Mouse (Mus musculus) mature B cell (primary cell): Measurements from ENCODE around the gene Sstr2.
"Not testable (repeated sequence)": the region's sequence is repeated elsewhere in the genome, so short reads cannot be mapped to it uniquely, and the experiment has no call there.

ENCODE experiments used
- in situ Hi-C: fragments of 300-500 bp; cut with MboI; formaldehyde crosslinking; loops from 2 replicates; pipeline ENCODE4 v1.14.3; 2019

Sstr2 gene

DNA sequence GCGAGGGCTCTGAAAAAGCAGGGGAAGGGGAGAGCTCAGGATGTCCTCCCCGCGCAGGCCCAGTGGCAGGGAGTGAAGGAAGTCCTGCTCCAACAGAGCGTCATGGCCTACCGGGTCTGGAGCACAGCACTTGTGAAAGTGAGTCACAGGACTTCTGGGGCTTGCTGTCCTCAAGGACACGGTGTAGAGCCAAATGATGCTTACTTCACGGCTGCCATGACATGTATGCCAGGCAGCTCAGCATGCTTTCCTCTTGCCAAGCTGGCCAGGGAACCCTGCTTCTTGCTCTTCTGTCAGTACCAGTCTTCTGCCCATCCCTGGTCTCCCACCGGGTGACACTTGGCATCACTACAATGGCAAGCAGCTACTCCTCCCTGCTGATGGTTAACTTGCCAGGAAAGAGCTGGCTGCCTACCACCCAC, 37.4 kb downstream of the Sstr2 start:
- in situ Hi-C loops, result no loop called here

DNA sequence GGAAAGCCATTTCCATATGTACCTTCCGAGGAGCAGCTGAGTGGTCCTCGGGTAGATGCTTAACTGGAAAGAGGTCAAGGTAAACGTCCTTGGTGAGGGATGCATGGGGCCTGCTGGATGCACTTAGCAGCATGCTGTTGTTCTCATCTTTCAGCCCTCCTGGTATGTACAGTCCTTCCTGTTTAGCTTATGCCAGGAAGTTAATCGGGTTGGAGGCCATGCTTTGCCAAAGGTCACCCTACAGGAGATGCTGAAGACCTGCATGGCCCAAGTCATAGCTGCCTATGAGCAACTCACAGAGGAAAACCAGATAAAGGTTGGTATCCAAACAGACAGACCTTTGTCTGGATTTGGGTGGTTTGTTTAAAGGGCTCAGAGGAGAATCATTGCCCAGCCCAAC, 38.1 kb downstream of the Sstr2 start:
- in situ Hi-C loops, result no loop called here

DNA sequence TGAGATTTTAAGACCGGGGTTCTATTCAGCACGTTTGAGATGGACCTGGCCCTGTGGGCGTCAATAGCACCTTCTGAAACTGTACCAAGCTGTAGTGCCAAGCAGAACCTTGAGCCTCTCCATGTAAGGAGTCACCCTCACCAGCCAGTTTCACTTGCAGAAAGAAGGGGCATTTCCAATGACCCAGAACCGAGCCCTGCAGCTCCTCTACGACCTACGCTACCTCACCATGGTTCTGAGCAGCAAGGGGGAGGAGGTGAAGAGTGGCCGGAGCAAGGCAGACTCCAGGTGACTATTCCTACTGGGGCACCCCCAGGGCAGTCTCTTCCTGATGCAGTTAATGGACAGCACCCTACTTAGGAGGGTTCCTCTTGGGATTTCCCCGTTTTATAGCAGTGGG, 39.2 kb downstream of the Sstr2 start:
- in situ Hi-C loops, result no loop called here

DNA sequence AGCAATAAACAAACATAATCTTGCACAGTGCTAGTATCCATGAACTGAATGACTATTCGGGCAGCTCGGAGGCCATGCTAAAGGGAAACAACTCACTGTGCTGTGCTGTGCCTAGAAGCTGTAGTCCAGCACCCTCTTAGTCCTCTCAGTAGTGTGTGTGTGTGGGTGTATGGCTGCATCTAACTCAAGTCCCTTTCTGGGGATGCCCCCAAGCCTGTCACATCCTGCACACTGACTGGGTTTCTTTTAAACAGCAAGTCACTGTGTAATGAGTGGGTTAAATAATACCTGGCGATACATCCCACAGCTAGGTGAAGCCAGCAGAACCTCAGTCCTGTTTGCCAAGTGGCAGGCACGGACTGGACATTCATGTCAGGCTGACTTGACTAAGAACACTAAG, 39.6 kb downstream of the Sstr2 start:
- in situ Hi-C loops, result no loop called here

DNA sequence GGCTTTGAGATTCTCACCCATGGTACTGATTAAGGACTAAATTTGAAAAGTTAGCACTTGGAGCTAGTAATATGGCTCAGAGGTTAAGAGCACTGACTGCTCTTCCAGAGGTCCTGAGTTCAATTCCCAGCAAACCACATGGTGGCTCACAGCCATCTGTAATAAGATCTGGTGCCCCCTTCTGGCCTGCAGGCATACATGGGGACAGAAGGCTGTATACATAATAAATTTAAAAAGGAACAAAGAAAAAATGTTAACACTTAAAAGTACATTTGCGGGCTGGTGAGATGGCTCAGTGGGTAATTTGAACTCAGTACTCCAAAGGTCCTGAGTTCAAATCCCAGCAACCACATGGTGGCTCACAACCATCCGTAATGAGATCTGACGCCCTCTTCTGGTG, 41.1 kb downstream of the Sstr2 start:
- in situ Hi-C loops, result not testable (repeated sequence)

DNA sequence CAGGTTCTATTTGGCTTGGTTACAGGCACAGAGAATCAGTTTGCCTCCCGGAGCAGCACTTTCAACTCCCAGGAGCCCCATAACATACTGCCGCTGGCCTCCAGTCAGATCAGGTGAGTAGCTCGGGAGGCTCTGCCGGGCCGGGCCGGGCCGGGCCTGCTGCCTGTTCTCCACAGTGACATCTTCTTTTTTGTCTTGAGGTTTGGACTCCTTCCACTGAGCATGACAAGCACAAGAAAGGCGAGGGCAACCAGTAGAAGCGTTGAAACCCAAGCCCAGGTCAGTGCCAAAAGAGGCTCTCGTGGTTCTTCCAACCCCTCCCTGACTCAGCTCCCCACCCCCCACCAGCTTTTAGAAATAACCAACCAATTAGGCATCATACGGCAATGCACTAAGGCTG, 41.8 kb downstream of the Sstr2 start:
- in situ Hi-C loops, result no loop called here

DNA sequence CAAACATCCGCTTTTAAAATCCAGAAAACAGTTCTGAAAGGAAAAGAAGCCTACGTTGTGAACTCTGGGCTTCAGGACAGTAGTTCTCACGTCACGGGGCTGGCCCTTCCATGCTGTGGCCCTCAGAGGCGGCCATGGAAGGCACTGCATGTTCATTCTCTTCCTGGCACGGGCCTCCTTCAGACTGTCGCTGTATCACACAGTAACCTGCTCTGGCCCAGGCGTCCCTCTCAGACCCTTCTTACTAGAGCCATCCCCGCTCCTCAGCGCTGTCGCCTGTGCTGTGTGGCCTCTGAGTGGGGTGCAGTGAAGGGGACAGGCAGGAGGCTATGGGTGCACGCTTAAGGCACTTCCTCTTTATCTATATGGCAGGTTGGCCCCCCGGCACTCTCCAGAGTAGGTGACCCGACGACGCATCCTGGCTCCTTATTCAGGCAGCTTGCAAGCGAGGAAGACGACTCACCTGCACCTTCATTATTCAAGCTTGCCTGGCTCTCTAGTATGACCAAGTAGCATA, 42.8 kb downstream of the Sstr2 start:
- in situ Hi-C loops, result no loop called here

DNA sequence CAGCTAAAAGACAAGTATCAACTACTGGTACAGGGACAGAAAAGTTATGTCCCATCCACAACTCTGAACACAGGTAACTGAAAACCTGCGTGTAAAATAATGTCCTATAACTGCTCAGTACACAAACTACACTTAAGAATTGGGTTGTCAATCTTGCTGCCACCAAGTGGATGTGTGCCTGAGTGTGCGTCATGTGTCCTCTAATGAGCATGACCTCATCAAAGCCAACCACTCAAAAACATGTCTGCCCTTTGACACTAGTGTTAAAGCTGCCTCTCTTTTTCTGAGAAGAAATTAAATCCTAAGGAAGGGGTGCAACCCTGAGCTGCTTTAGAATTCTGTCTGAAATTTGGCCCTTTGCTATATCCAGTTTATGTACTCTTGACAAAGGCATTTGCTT, 45.1 kb downstream of the Sstr2 start:
- in situ Hi-C loops, result no loop called here

DNA sequence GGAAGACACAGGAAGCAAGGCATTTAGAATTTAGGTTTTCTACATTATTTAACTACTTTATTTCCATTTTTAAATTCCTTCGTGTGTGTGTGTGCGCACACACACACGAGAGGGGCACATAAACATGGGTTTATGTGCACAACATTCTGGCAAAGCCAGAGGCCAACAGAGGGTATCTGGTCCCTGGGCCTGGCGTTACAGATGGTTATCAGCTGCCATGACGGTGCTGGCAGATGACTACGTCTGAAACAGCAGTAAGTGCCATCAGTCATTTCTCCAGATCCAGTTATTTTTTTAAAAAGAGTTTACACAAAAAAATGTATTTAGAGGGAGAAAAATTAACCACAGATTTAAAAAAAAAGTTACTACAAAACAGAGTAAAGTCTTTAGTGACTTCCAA, 47.1 kb downstream of the Sstr2 start:
- in situ Hi-C loops, result no loop called here

- in situ Hi-C loops, result no loop called here
Measured at GRCm38 (mm10) chr11:113666648-113667047, 47.5 kb downstream of the Sstr2 start.

- in situ Hi-C loops, result no loop called here
Measured at GRCm38 (mm10) chr11:113667122-113667521, 48.0 kb downstream of the Sstr2 start.

DNA sequence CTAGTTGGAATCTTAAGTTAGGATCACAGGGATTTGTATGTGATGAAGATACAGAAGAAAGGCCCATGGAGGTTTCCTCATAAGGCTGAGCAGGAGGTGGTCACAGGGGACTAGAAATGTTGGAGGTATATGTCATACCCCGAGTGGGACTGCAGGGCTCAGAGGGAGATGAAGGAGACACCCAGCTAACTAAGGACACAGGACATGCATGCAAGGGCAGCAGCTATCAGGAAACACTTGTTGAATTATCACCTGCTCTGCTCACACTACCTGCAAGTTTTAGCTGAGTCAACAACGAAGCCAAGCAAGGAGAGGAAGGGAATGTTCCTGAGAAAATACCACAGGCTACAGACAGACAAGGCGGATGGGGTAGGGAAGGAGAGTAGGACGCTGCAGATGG, 48.6 kb downstream of the Sstr2 start:
- in situ Hi-C loops, result no loop called here

DNA sequence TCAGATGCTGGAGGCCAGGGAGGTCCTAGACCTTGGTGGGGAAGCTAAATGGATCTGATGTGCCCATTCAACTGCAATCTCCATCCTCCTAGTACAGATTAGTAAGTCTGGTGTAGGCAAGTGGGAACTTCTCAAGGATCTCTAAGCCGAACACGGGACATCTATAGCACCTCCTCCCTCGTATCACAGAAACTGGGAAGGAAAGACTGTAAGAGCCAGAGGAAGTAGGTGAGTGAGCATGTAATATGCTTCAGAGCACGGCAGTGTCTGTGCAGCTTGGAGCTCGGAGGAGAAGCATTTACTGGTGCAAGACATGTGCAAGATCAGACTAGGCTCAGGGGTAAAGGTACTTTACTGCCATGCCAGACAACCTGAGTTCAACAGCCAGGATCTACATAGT, 49.7 kb downstream of the Sstr2 start:
- in situ Hi-C loops, result no loop called here

DNA sequence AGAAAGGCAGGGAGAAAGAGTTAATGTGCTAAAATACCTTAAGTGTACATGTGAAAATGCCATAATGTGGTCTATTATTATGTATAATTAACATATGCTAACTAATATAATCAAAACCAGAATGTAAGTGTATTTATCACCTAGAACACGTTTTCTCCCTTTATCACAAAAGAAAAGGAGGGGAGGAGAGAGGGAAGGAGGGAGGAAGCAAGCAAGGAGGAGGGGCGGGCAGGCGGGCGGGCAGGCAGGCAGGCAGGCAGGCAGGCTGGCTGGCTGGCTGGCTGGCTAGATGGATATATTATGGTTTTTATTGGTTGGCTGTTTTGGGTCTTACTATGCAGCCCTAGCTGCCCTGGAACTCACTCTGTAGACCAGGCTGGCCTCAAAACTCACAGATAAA, 50.6 kb downstream of the Sstr2 start:
- in situ Hi-C loops, result no loop called here

DNA sequence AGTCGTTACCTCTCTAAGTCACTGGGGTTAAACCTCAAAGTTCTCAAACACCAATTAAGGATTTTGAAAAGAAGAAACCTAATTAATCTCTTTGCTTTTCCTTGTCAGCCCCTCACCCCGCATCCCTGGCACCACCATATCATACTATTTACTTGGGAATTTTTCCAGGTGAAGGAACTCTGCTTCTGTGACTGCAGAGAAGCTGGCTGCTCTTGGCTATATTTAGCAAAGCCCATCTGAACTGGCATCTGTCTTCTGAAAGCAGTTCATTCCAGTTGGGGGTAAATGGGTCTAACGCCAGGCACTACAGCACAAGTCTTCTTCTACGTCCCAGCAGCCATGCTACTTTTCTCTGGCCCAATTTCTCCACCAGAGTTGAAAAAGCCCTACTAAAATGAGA, 54.5 kb downstream of the Sstr2 start:
- in situ Hi-C loops, result no loop called here

- in situ Hi-C loops, result no loop called here
Measured at GRCm38 (mm10) chr11:113674595-113674994, 55.5 kb downstream of the Sstr2 start.
